Mouse (Mus musculus) megakaryocyte, adult 5-6 weeks (primary cell): ENCODE data around the gene Inmt. TPM values are rescaled to one million over a fixed set of nuclear protein-coding genes. Genes with fewer than 3 reads are reported as not detected.

Source experiments
- ATAC-seq: 2 replicates; pipeline ENCODE4 v1.8.0; 2016; ENCODE audit warnings: mild to moderate bottlenecking, inconsistent platforms; ENCODE audit not compliant: poor library complexity, severe bottlenecking
- total RNA-seq, 2 experiments: library from RNA; stranded (forward) in 1 of 2; stranded (reverse) in 1 of 2; fragments of 153-499, 151-499 nt in 1 of 2; fragments of 221-1000, 200-1000 nt in 1 of 2; gene quantifications; 2 replicates each; pipeline versions ENCODE4 v1.2.3 to v1.2.4; 2015 to 2017

Inmt gene
- total RNA-seq, 2 experiments from 2014 or later = not detected

DNA sequence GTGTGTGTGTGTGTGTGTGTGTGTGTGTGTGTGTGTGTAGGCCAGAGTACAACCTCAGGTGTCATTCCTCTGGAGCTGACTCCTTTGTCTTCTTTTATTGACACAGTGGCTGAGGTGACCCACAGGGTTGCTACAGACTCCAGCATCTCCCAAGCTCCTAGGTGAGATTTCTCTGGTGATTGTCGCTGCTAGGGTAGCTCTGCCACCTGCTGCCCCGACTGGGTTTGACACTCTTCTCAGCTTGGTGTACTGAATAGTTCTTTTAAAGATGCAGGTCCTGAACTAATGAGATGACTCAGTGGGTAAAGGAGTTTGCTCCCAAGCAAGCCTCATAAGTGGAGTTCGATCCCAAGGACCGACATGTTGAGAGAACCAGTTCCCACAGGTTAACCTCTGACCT is 3.2 kb downstream of the Inmt start:
- no peak for ATAC-seq

DNA sequence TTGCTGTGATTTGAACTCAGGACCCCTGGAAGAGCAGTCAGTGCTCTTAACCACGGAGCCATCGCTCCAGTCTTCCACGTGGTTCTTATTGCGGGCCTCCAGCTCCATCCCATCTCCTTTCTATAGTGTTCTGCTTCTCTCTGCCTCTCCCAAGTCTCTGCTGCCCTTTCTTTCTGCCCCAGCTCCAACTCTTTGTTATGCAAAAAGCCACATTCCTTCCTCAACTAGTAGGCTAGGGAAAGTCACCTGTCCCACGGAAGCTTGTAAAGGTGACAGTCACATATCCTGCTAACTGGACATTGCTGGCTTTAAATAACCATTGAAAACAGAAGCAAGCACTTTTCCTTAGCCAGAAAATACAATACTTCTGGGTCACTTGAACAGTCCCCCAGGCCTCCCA is 5.0 kb downstream of the Inmt start:
- ATAC-seq = no peak

GRCm38 (mm10) chr6:55166777-55167463 is 7.9 kb downstream of the Inmt start:
- peak; percentile 90 for ATAC-seq

DNA sequence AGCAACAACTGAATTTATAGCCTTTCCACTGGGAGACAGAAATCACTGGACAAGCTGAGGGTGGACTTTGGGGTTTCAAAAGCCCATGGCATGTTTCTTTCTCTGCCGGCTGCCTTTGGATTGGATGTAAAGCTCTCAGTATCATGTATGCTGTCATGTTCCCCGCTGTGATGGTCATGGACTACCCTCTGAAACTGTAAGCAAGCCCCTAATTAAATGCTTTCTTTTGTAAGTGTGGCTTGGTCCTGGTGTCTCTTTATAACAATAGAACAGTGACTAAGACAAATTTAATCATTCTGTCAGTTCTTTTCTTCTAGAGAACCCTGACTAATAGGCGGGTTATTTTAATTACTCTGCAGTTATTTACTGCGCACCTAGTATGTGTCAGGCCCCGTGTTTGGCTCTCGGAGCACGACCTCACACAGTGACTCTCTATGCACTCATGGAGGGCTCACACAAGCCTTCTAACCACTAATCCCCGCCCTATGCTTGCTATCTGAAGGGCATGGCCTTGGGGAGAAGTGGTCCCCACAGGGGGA is 11.7 kb downstream of the Inmt start:
- ATAC-seq = no peak

DNA sequence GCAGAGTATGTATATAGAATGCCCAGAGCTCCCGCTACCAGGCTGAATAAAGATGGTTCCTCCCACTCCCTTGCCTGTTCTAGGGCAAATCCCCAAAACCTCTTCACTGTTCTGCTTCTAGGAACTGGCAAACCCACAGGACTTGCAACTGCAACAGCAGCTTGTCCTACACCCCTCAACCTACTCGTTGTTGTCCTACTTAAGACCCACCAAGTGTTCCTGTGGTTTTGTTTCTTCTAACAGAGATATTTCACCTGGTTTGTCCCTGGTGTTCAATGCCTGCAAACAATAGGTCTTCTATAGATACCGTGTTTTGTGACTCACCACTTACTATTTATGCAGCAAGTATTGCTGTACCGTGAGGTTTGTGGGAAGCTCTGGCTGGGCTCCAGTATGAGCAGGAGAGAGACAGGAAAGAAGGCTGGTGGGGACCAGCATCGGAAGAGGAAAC is 13.5 kb downstream of the Inmt start:
- no peak for ATAC-seq

DNA sequence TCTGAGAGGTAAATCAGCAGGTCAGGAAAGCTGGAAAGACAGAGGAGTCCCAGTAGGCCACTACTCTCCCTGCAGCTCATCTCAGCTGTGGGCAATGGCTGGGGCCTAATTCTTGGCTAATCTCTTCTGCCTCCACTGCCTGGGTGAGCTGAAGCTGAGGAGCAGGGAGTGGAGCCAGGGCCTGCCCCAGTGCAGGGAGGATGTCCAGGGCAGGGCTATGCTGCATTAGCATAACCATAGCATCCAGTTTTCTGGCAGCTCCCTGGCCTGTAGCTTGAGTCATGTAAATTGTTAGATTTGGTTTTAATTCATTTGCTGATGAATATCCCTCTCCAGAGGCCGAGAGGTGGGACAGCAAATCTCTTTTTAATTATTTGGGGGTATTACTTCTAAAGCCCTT is 15.6 kb downstream of the Inmt start:
- ATAC-seq = no peak

- no peak for ATAC-seq
These were observed 22.6 kb downstream of the Inmt start for GRCm38 (mm10) chr6:55152226-55152625.

- ATAC-seq = no peak
These were observed 28.7 kb downstream of the Inmt start for GRCm38 (mm10) chr6:55146138-55146537.

DNA sequence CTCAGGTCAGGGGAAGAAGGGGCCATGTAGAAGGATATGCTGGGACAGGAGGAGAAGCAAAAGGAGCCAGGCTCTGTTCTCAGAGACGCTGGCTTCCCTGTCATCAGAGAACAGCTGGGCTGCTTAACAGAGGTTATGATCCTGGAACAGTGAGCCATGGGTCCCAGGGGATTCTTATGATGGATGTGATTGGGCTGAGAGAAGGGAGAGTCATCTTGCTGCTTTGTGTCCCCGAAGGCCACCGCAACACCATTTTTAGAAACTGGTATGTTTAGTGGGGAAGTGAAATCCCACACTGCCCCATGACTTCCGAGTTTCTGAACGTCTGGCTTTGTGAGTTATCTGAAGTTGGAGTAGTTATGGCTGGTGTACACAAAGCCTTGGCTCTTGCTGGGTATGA is 29.6 kb downstream of the Inmt start:
- ATAC-seq = no peak

DNA sequence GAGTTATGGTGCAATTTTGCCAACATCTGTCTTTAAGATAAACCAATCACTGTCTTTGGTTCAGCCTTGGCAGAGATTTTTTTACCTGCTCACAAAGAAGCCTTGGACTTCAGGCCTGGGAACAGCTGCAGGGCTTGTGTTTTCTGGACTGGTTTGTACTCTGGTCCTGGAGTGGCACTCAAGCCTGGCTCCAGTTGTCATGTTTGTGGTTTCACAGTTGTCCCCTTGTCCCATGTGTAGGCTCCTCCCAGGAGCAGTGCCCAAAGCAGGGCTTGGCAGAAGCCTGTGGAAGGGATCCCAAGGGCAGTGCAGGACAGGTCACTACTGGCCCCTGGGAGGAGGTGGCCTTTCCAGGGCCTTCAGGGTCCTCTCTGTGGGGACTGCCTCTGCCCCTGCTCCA is 36.5 kb downstream of the Inmt start:
- no peak for ATAC-seq

- no peak for ATAC-seq
These were observed 41.4 kb downstream of the Inmt start for GRCm38 (mm10) chr6:55133425-55133824.

DNA sequence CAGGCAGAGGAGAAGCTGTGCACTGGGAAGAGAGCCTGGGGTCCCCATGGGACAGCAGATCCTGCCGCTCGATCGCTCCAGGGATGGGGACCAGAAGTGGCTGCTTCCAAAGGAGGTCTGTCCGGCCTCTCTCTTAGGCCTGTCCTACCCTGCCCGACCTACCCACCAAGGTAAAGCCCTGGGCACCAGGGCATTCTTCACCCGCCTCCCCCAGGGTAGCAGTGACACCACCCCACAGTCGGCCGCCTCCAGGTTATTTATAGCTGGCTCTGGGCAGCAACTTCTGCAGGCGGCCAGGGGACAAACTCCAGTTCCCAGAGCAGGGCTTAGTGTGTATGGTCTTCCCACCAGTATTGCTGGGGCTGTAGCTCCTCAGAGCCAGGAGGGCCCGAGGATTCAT is 42.0 kb downstream of the Inmt start, which contains the start of gene Crhr2:
Gene Crhr2 (minus strand): TSS at position 223 of the 400 bp plus-strand sequence.
- no peak for ATAC-seq

DNA sequence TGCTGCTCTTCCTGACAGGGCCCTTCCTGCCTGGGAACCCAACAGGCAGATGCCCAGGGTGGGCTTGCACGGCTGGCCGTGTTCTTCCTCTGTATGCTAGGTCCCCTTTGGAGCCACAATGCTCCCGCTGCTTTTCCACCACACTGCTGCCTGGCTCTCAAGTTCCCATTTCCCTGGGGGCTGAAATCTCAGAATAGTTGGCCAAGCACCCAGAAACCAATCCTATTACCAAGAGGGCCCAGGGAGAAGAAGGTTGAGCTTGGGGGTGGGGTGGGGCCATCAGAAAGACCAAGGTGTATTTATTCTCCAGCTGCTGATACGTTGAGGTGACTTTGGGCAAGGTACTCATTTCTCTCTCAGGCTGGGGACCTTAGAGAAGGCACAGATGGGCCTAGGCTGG is 43.5 kb downstream of the Inmt start:
- no peak for ATAC-seq

DNA sequence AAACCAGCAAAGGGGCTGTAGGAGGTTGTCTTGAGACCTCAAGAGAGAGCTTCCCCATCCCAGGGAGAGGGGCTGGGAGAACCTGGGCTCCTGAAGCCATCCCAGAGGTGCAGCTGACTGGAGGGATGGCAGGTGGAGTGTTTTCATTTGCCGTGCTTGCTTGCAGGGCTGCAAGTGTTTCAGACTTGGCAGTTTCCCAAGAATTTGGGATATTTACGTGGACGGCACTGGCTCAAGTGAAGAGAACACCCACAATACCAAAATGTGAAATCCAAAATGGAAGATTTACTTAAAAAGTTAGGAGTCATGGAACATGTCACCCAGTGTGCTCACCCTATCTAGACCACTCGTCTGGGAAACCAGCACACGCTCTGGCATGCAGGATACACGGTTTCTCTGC is 44.2 kb downstream of the Inmt start:
- ATAC-seq = no peak

DNA sequence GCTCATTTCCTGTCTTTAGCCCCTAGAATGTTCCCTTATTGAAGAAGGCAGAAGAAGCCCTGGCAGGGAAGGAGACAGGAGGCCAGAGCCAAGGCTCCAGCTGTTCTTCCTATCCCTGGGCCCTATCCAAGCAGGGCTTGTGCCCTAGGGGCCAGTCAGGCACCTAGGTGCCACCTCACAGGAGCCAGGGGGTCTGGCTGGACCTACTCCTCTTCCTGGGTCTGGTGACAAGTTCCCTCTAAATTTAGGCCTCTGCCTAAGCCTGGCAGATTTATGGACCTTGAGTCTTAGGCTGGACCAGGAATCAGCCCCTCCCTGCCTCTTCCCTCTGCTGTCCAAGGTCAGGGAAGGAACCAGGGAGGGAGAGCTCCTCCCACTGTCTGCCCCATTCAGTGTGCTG is 46.5 kb downstream of the Inmt start:
- no peak for ATAC-seq

DNA sequence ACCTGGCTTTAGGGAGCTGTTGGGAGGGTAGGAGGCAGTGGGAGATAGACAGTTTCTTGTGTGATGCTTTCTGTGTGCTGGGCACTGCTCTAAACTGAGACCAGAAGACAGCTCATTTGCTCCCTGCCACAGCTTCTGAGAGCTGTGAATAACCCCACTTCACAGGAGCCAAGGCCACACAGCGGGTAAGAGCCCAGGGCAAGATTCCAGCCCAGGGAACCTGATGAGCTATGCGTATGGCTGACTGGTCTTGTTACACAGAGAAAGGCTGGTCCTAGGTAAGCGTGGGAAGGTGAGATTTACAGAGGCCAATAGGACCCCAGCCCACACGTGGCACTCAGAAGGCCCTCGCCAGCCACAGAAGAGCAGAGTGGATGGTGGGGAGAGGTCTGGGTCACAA is 48.3 kb downstream of the Inmt start:
- no peak for ATAC-seq

DNA sequence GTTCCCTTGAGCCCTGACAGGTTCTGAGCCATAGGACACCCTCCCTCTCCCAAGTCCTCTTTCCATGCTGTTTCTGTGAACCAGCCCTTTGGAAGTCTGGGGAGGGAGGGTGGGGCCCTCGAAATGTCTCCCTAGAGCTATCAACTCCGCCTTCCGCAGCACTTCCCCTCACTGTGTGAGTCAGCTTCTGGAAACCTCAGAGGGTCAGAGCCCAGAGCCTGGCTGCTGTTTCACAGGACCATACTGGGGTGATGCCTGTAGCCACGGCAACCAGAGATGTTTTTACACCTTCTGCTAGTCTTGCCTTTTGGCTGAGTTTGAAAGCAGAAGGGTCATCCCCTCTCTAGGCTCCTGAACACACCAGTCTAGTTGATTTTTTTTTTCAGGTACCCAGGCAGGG is 51.8 kb downstream of the Inmt start:
- ATAC-seq = peak; percentile 59; the same call in 1 of the 2 replicates

Other genes with a start within 250 kb of the Inmt start
- gene Nod1, start 202.4 kb downstream of the Inmt start, total RNA-seq (2015) = 10.8 and 11.1 TPM in 2 replicates
- 12.2 and 18.5 TPM in 2 replicates for gene Nod1, start 202.4 kb downstream of the Inmt start, total RNA-seq (2017)
- gene Ggct, start 182.1 kb downstream of the Inmt start, total RNA-seq (2015) = 3.5 and 7.0 TPM in 2 replicates
- 4.9 and 14.4 TPM in 2 replicates for gene Ggct, start 182.1 kb downstream of the Inmt start, total RNA-seq (2017)
- 38.2 and 39.9 TPM in 2 replicates for gene Gars, start 137.0 kb downstream of the Inmt start, total RNA-seq (2015)
- 80.8 and 84.3 TPM in 2 replicates for gene Gars, start 137.0 kb downstream of the Inmt start, total RNA-seq (2017)
- not detected in 2 replicates for gene Crhr2, start 42.0 kb downstream of the Inmt start, total RNA-seq (2015)
- not detected in 2 replicates for gene Crhr2, start 42.0 kb downstream of the Inmt start, total RNA-seq (2017)
- gene Mindy4, start 28.3 kb upstream of the Inmt start, total RNA-seq (2015) = 0.27 and 0.54 TPM in 2 replicates
- gene Mindy4, start 28.3 kb upstream of the Inmt start, total RNA-seq (2017) = 0.26 and 1.1 TPM in 2 replicates
- 3.6 and 7.2 TPM in 2 replicates for gene Aqp1, start 161.4 kb upstream of the Inmt start, total RNA-seq (2015)
- 5.4 and 14.4 TPM in 2 replicates for gene Aqp1, start 161.4 kb upstream of the Inmt start, total RNA-seq (2017)
- gene Ghrhr, start 201.3 kb upstream of the Inmt start, total RNA-seq (2015) = not detected in 2 replicates
- gene Ghrhr, start 201.3 kb upstream of the Inmt start, total RNA-seq (2017) = not detected in 2 replicates